14 mouse cellular contexts compared by ENCODE assay signal in the genomic region with DNA sequence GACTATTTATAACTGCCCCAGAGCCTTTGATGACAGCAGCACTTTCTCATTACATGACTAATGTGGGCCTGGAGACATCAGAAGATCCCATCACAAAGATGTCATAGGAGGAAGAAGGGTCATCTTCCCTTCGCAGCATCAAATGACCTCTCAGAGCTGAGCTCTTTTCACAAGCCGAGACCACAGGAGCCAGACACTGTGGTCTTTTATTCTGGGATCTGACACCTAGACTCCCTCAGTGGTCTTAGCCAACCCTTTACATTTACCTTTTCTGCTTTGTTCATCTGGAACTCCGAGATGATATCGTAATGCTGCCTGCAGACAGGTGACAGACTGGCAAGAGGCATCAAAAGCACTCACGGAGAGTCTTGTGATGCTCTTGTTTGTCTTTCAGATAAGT.
"Had no signal": no experiment of that assay in that cellular context is flagged by ENCODE, and none has a peak within 500 bp of the region (broad histone marks: within the 10 kb centered on the region; RNA-seq: fewer than 3 reads in every experiment).

No protein-coding gene starts in this region.

- H3K4me3 ChIP-seq: megakaryocyte, embryonic 14.5 days; midbrain, embryonic 13.5 days; neural tube, embryonic 12.5 days; stomach, embryonic 15.5 days had no signal

- H3K27ac ChIP-seq: liver, embryonic 14.5 days; macrophage; midbrain, embryonic 13.5 days; neural tube, embryonic 12.5 days; stomach, embryonic 15.5 days; stomach, postnatal 0 days had no signal

- H3K36me3 ChIP-seq: midbrain, embryonic 13.5 days; neural tube, embryonic 12.5 days; stomach, embryonic 15.5 days had no signal

- H3K4me1 ChIP-seq: megakaryocyte, embryonic 14.5 days; midbrain, embryonic 13.5 days; neural tube, embryonic 12.5 days; stomach, embryonic 15.5 days had no signal

- DNase-seq: lung, adult 18-20 months; lung, embryonic 14.5 days; lung, postnatal 10 days; right cerebral cortex, postnatal 14 days; thymus, adult 2 months; thymus, postnatal 25 days; thymus, postnatal 4 days had no signal

- H3K4me2 ChIP-seq: lung, embryonic 14.5 days; midbrain, embryonic 13.5 days; neural tube, embryonic 12.5 days; stomach, embryonic 15.5 days had no signal

- H3K9ac ChIP-seq: liver, embryonic 14.5 days; lung, embryonic 14.5 days; midbrain, embryonic 13.5 days; neural tube, embryonic 12.5 days; stomach, embryonic 15.5 days had no signal

- ATAC-seq: midbrain, embryonic 13.5 days had no signal

- H3K9me3 ChIP-seq: megakaryocyte, embryonic 14.5 days; midbrain, embryonic 13.5 days; neural tube, embryonic 12.5 days; stomach, embryonic 15.5 days had no signal

- H3K27me3 ChIP-seq: megakaryocyte, embryonic 14.5 days; midbrain, embryonic 13.5 days; neural tube, embryonic 12.5 days; stomach, embryonic 15.5 days had no signal
